Mouse (Mus musculus) forebrain, embryonic 12.5 days (tissue): ENCODE results near the gene 1600014C23Rik. TPM values are rescaled to one million over a fixed set of nuclear protein-coding genes. Genes with fewer than 3 reads are reported as not detected.

Experiments
- ATAC-seq: fragments of 200-750 bp; cut with Nextera tagmentation; 2 replicates; pipeline ENCODE4 v1.8.0; 2017; ENCODE audit warnings: moderate TSS enrichment; ENCODE audit not compliant: low FRiP score
- H3K27ac ChIP-seq: fragments of 300-500 bp; sonication (generic); 2 replicates; pipeline ENCODE4 v1.5.1; 2016; ENCODE audit warnings: mild to moderate bottlenecking
- H3K27me3 ChIP-seq: fragments of 300-500 bp; sonication (generic); 2 replicates; pipeline ENCODE4 v1.6.1; 2016; ENCODE audit warnings: mild to moderate bottlenecking
- H3K36me3 ChIP-seq: fragments of 300-500 bp; sonication (generic); replicated peaks from 2 replicates; pipeline ENCODE4 v1.6.1; 2016; ENCODE audit warnings: mild to moderate bottlenecking
- H3K4me1 ChIP-seq: fragments of 300-500 bp; sonication (generic); 2 replicates; pipeline ENCODE4 v1.6.1; 2016
- H3K4me2 ChIP-seq: fragments of 300-500 bp; sonication (generic); 2 replicates; pipeline ENCODE4 v1.6.1; 2016; ENCODE audit warnings: mild to moderate bottlenecking, moderate library complexity
- H3K4me3 ChIP-seq: fragments of 300-500 bp; sonication (generic); replicated peaks from 2 replicates; pipeline ENCODE4 v1.5.1; 2016; ENCODE audit warnings: mild to moderate bottlenecking
- H3K9ac ChIP-seq: fragments of 300-500 bp; sonication (generic); 2 replicates; pipeline ENCODE4 v1.6.1; 2016; ENCODE audit warnings: mild to moderate bottlenecking
- H3K9me3 ChIP-seq: fragments of 300-500 bp; sonication (generic); 2 replicates; pipeline ENCODE4 v1.6.1; 2016
- WGBS: fragments of 180-500 bp; shearing (Covaris S2); methylation state at CpG from one replicate; pipeline ENCODE4 v1.1.7; 2016; 5-methylcytosine and 5-hydroxymethylcytosine counted together
- polyA plus RNA-seq: library from polyadenylated mRNA; unstranded; fragments of >200 nt; fragmentation: Nextera tagmentation; extraction: Ambion mirVana; gene quantifications from 2 replicates; pipeline ENCODE4 v1.2.1, GENCODE M21; 2016

The 1600014C23Rik gene
- polyA plus RNA-seq, 1 experiment from 2014 or later = 0.83 TPM

- Histone ChIP-seq H3K27ac (no peak overlapping the region), H3K9ac (no peak overlapping the region), H3K9me3 (no peaks in the 10 kb centered on the region), H3K4me3 (no peak overlapping the region), H3K4me1 (no peaks in the 10 kb centered on the region), H3K36me3 (no peaks in the 10 kb centered on the region), H3K4me2 (no peak overlapping the region), H3K27me3 (no peaks in the 10 kb centered on the region)
- no peak for ATAC-seq
- WGBS = 69% methylated on average over 3 of the region's 3 CpGs
Measured at GRCm38 (mm10) chr17:45711525-45711924, 22.1 kb downstream of the 1600014C23Rik start.

- no peak overlapping the region for H3K4me3 ChIP-seq
- ATAC-seq = no peak
- no peaks in the 10 kb centered on the region for H3K36me3 ChIP-seq
- H3K27me3 ChIP-seq = no peaks in the 10 kb centered on the region
- no peaks in the 10 kb centered on the region for H3K9me3 ChIP-seq
- H3K9ac ChIP-seq = no peak overlapping the region
- 83% methylated on average over 8 of the region's 8 CpGs for WGBS
- H3K4me1 ChIP-seq = no peaks in the 10 kb centered on the region
- H3K4me2 ChIP-seq = no peak overlapping the region
- no peak overlapping the region for H3K27ac ChIP-seq
Measured at GRCm38 (mm10) chr17:45710407-45710806, 23.2 kb downstream of the 1600014C23Rik start.

GRCm38 (mm10) chr17:45709829-45710228, 23.8 kb downstream of the 1600014C23Rik start:
- 60% methylated on average over 3 of the region's 3 CpGs for WGBS
- ATAC-seq = no peak
- no peak overlapping the region for H3K27ac ChIP-seq
- H3K4me3 ChIP-seq = no peak overlapping the region
- no peak overlapping the region for H3K9ac ChIP-seq
- H3K9me3 ChIP-seq = no peaks in the 10 kb centered on the region
- H3K4me1 ChIP-seq = no peaks in the 10 kb centered on the region
- H3K27me3 ChIP-seq = no peaks in the 10 kb centered on the region
- no peak overlapping the region for H3K4me2 ChIP-seq
- no peaks in the 10 kb centered on the region for H3K36me3 ChIP-seq

GRCm38 (mm10) chr17:45708179-45708578, 25.5 kb downstream of the 1600014C23Rik start:
- H3K9ac ChIP-seq = no peak overlapping the region
- H3K9me3 ChIP-seq = no peaks in the 10 kb centered on the region
- H3K4me1 ChIP-seq = no peaks in the 10 kb centered on the region
- H3K27me3 ChIP-seq = no peaks in the 10 kb centered on the region
- H3K27ac ChIP-seq = no peak overlapping the region
- WGBS = 85% methylated on average over 8 of the region's 8 CpGs
- no peaks in the 10 kb centered on the region for H3K36me3 ChIP-seq
- H3K4me2 ChIP-seq = no peak overlapping the region
- no peak overlapping the region for H3K4me3 ChIP-seq
- ATAC-seq = no peak

GRCm38 (mm10) chr17:45707376-45707775, 26.3 kb downstream of the 1600014C23Rik start:
- Histone ChIP-seq H3K9me3 (no peaks in the 10 kb centered on the region), H3K27ac (no peak overlapping the region)
- ATAC-seq = no peak

GRCm38 (mm10) chr17:45706796-45707195, 26.8 kb downstream of the 1600014C23Rik start:
- H3K9ac ChIP-seq = no peak overlapping the region
- H3K9me3 ChIP-seq = no peaks in the 10 kb centered on the region
- no peaks in the 10 kb centered on the region for H3K36me3 ChIP-seq
- H3K27ac ChIP-seq = no peak overlapping the region
- WGBS = 76% methylated on average over 5 of the region's 5 CpGs
- H3K4me2 ChIP-seq = no peak overlapping the region
- no peak for ATAC-seq
- H3K4me1 ChIP-seq = no peaks in the 10 kb centered on the region
- no peak overlapping the region for H3K4me3 ChIP-seq
- no peaks in the 10 kb centered on the region for H3K27me3 ChIP-seq

More at GRCm38 (mm10) chr17:45707376-45707775, 26.3 kb downstream of the 1600014C23Rik start:
- no peak overlapping the region for H3K4me3 ChIP-seq
- WGBS = 33% methylated on average over 3 of the region's 3 CpGs
- no peaks in the 10 kb centered on the region for H3K36me3 ChIP-seq
- H3K9ac ChIP-seq = no peak overlapping the region
- H3K27me3 ChIP-seq = no peaks in the 10 kb centered on the region
- H3K4me1 ChIP-seq = no peaks in the 10 kb centered on the region
- no peak overlapping the region for H3K4me2 ChIP-seq

- H3K4me3 ChIP-seq = no peak overlapping the region
- no peak for ATAC-seq
- peaks cover 11% of the 10 kb centered on the region for H3K4me1 ChIP-seq
- WGBS = 75% methylated on average over 7 of the region's 7 CpGs
- no peaks in the 10 kb centered on the region for H3K27me3 ChIP-seq
- H3K9ac ChIP-seq = no peak overlapping the region
- no peak overlapping the region for H3K4me2 ChIP-seq
- H3K36me3 ChIP-seq = peaks cover 5% of the 10 kb centered on the region
- H3K9me3 ChIP-seq = no peaks in the 10 kb centered on the region
- H3K27ac ChIP-seq = no peak overlapping the region
Measured at GRCm38 (mm10) chr17:45703187-45703586, 30.5 kb downstream of the 1600014C23Rik start.

GRCm38 (mm10) chr17:45702254-45702653, 31.4 kb downstream of the 1600014C23Rik start:
- no peak overlapping the region for H3K4me3 ChIP-seq
- peaks cover 10% of the 10 kb centered on the region for H3K36me3 ChIP-seq
- H3K27ac ChIP-seq = no peak overlapping the region
- no peak for ATAC-seq
- H3K4me2 ChIP-seq = no peak overlapping the region
- peaks cover 11% of the 10 kb centered on the region for H3K4me1 ChIP-seq
- no peaks in the 10 kb centered on the region for H3K27me3 ChIP-seq
- WGBS = 52% methylated on average over 4 of the region's 4 CpGs
- no peak overlapping the region for H3K9ac ChIP-seq
- H3K9me3 ChIP-seq = no peaks in the 10 kb centered on the region

- no peaks in the 10 kb centered on the region for H3K9me3 ChIP-seq
- no peak overlapping the region for H3K9ac ChIP-seq
- H3K27me3 ChIP-seq = no peaks in the 10 kb centered on the region
- 75% methylated on average over 9 of the region's 9 CpGs for WGBS
- ATAC-seq = no peak
- H3K4me2 ChIP-seq = no peak overlapping the region
- H3K4me1 ChIP-seq = peaks cover 11% of the 10 kb centered on the region
- no peak overlapping the region for H3K27ac ChIP-seq
- no peak overlapping the region for H3K4me3 ChIP-seq
- peaks cover 14% of the 10 kb centered on the region for H3K36me3 ChIP-seq
Measured at GRCm38 (mm10) chr17:45701236-45701591, 32.4 kb downstream of the 1600014C23Rik start.

- Histone ChIP-seq H3K27me3 (no peaks in the 10 kb centered on the region), H3K9ac (no peak overlapping the region), H3K4me2 (no peak overlapping the region), H3K4me1 (peaks cover 11% of the 10 kb centered on the region), H3K36me3 (peaks cover 14% of the 10 kb centered on the region), H3K27ac (no peak overlapping the region), H3K9me3 (no peaks in the 10 kb centered on the region), H3K4me3 (no peak overlapping the region)
- WGBS = 58% methylated on average over 9 of the region's 16 CpGs
- no peak for ATAC-seq
Measured at GRCm38 (mm10) chr17:45700496-45701235, 33.0 kb downstream of the 1600014C23Rik start.

GRCm38 (mm10) chr17:45699039-45699740, 34.5 kb downstream of the 1600014C23Rik start:
- WGBS = 85% methylated on average over 3 of the region's 3 CpGs
- Histone ChIP-seq H3K9ac (no peak overlapping the region), H3K27me3 (no peaks in the 10 kb centered on the region), H3K9me3 (no peaks in the 10 kb centered on the region), H3K27ac (no peak overlapping the region), H3K36me3 (peaks cover 14% of the 10 kb centered on the region), H3K4me2 (no peak overlapping the region), H3K4me3 (no peak overlapping the region), H3K4me1 (peaks cover 14% of the 10 kb centered on the region)
- no peak for ATAC-seq

- H3K9me3 ChIP-seq = no peaks in the 10 kb centered on the region
- WGBS = 96% methylated on average over 6 of the region's 6 CpGs
Measured at GRCm38 (mm10) chr17:45698368-45698767, 35.3 kb downstream of the 1600014C23Rik start.

GRCm38 (mm10) chr17:45696981-45697380, 36.7 kb downstream of the 1600014C23Rik start:
- Histone ChIP-seq H3K9me3 (no peaks in the 10 kb centered on the region), H3K36me3 (peaks cover 14% of the 10 kb centered on the region), H3K27me3 (no peaks in the 10 kb centered on the region), H3K27ac (no peak overlapping the region), H3K4me1 (peaks cover 14% of the 10 kb centered on the region), H3K9ac (no peak overlapping the region), H3K4me2 (no peak overlapping the region), H3K4me3 (no peak overlapping the region)
- 96% methylated on average over 9 of the region's 9 CpGs for WGBS
- ATAC-seq = no peak

More at GRCm38 (mm10) chr17:45698368-45698767, 35.3 kb downstream of the 1600014C23Rik start:
- Histone ChIP-seq H3K4me2 (no peak overlapping the region), H3K36me3 (peaks cover 14% of the 10 kb centered on the region), H3K27me3 (no peaks in the 10 kb centered on the region), H3K4me1 (peaks cover 14% of the 10 kb centered on the region), H3K4me3 (no peak overlapping the region), H3K9ac (no peak overlapping the region), H3K27ac (no peak overlapping the region)
- ATAC-seq = no peak
